Mouse (Mus musculus) midbrain, postnatal 0 days (tissue): ENCODE data around the gene Itpr2. TPM values are rescaled to one million over a fixed set of nuclear protein-coding genes. Genes with fewer than 3 reads are reported as not detected.

ENCODE experiments used
- ATAC-seq: fragments of 200-750 bp; cut with Nextera tagmentation; 2 replicates; pipeline ENCODE4 v1.8.0; 2017; ENCODE audit warnings: moderate number of reproducible peaks, mild to moderate bottlenecking, moderate TSS enrichment, moderate library complexity; ENCODE audit not compliant: low FRiP score
- DNase-seq: peaks from one replicate; pipeline ENCODE4 v3.0.0-alpha.2; 2015; ENCODE audit warnings: low spot score
- H3K27ac ChIP-seq: fragments of 300-500 bp; sonication (generic); 2 replicates; pipeline ENCODE4 v1.5.1; 2014; ENCODE audit warnings: low read depth, mild to moderate bottlenecking, low read length, mixed read lengths
- H3K27me3 ChIP-seq: fragments of 300-500 bp; sonication (generic); 2 replicates; pipeline ENCODE4 v1.6.1; 2014; ENCODE audit warnings: low read length, control low read depth, mixed read lengths; ENCODE audit not compliant: insufficient read depth
- H3K36me3 ChIP-seq: fragments of 300-500 bp; sonication (generic); 2 replicates; pipeline ENCODE4 v1.6.1; 2014; ENCODE audit warnings: low read length, control low read depth, mixed read lengths; ENCODE audit not compliant: insufficient read depth
- H3K4me1 ChIP-seq: fragments of 300-500 bp; sonication (generic); 2 replicates; pipeline ENCODE4 v1.6.1; 2014; ENCODE audit warnings: mild to moderate bottlenecking, control low read depth, antibody characterized with exemption, low read length, mixed read lengths; ENCODE audit not compliant: insufficient read depth
- H3K4me2 ChIP-seq: fragments of 300-500 bp; sonication (generic); 2 replicates; pipeline ENCODE4 v1.6.1; 2014; ENCODE audit warnings: low read depth, mild to moderate bottlenecking, low read length, mixed read lengths; ENCODE audit not compliant: poor library complexity, severe bottlenecking
- H3K4me3 ChIP-seq: fragments of 300-500 bp; sonication (generic); 2 replicates; pipeline ENCODE4 v1.5.1; 2014; ENCODE audit warnings: low read depth, mild to moderate bottlenecking, low read length, moderate library complexity
- H3K9ac ChIP-seq: fragments of 300-500 bp; sonication (generic); replicated peaks from 2 replicates; pipeline ENCODE4 v1.6.1; 2014; ENCODE audit warnings: mild to moderate bottlenecking, low read length, moderate library complexity, mixed read lengths; ENCODE audit not compliant: poor library complexity, severe bottlenecking
- H3K9me3 ChIP-seq: fragments of 300-500 bp; sonication (generic); 2 replicates; pipeline ENCODE4 v1.6.1; 2016; ENCODE audit warnings: low read length, control low read depth
- CTCF ChIP-seq: IDR thresholded peaks from 2 replicates; pipeline ENCODE4 v1.5.1; 2016; ENCODE audit warnings: antibody characterized with exemption, mild to moderate bottlenecking
- whole genome bisulfite sequencing: fragments of 180-500 bp; shearing (Covaris S2); extraction: QIAGEN DNeasy Blood & Tissue Kit; methylation state at CpG from one replicate; pipeline ENCODE4 v1.1.7; 2014; 5-methylcytosine and 5-hydroxymethylcytosine counted together
- polyA plus RNA-seq: library from polyadenylated mRNA; unstranded; fragments of >200 nt; fragmentation: Nextera tagmentation; extraction: Ambion mirVana; gene quantifications from 2 replicates; pipeline ENCODE4 v1.2.1, GENCODE M21; 2015
- total RNA-seq: library from RNA; depleted of rRNA; stranded (reverse); fragments of >200 nt; gene quantifications from 2 replicates; pipeline ENCODE4 v1.2.3, GENCODE M21; 2014

The Itpr2 gene
- total and polyA plus RNA-seq, 2 experiments from 2014 or later: 9.1 to 15.9 TPM

DNA sequence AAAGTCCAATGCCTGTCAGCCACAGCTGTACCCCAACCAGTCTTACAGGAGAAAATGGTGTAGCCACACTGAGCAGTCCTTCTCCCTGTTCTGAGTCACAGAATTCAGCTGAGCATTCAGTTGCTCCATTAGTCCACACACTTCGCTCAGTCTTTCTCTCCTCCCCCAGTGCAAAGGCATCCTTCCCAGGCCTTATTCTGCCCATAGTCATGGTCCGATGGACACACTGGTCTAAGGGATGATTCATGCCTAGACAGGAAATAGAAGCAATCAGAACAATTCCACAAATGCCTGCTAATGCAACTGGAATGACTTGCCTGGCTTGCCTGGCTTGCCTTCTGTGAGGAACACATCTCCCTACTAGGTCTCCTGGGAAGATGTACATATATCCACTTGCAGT is 25.5 kb upstream of the Itpr2 start:
- Histone ChIP-seq H3K9me3 (no peaks in the 10 kb centered on the region), H3K36me3 (no peaks in the 10 kb centered on the region), H3K4me1 (no peaks in the 10 kb centered on the region), H3K4me2 (no peak overlapping the region), H3K27ac (no peak overlapping the region), H3K9ac (no peak overlapping the region), H3K4me3 (no peak overlapping the region), H3K27me3 (no peaks in the 10 kb centered on the region)
- 89% methylated on average over 2 of the region's 2 CpGs for WGBS
- no peak for TF ChIP-seq CTCF
- DNase-seq (no peak), ATAC-seq (no peak)

DNA sequence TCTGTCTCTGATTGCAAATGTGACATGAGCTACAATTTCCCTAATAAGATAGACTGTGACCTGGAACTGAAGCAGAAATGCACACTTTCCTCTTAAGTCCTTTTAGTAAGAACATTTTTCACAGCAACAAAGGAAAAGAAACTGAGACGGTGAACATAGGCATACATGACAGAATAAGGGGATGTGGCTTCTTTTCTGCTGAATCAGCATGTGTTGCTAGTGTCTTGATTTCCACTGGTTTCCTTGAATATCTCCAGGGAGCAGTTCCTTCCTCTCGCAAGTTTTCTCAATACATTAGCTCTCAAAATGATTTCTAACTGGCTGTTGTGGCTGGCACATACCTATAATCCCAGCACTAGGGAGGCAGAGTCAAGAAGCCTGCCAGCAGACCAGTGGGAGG is 23.5 kb upstream of the Itpr2 start:
- Histone ChIP-seq H3K4me3 (no peak overlapping the region), H3K9ac (no peak overlapping the region), H3K27me3 (no peaks in the 10 kb centered on the region), H3K27ac (no peak overlapping the region), H3K9me3 (no peaks in the 10 kb centered on the region), H3K4me2 (no peak overlapping the region), H3K4me1 (no peaks in the 10 kb centered on the region), H3K36me3 (no peaks in the 10 kb centered on the region)
- TF ChIP-seq CTCF: no peak
- WGBS: 80% methylated on average over 2 of the region's 2 CpGs
- ATAC-seq (no peak), DNase-seq (no peak)

DNA sequence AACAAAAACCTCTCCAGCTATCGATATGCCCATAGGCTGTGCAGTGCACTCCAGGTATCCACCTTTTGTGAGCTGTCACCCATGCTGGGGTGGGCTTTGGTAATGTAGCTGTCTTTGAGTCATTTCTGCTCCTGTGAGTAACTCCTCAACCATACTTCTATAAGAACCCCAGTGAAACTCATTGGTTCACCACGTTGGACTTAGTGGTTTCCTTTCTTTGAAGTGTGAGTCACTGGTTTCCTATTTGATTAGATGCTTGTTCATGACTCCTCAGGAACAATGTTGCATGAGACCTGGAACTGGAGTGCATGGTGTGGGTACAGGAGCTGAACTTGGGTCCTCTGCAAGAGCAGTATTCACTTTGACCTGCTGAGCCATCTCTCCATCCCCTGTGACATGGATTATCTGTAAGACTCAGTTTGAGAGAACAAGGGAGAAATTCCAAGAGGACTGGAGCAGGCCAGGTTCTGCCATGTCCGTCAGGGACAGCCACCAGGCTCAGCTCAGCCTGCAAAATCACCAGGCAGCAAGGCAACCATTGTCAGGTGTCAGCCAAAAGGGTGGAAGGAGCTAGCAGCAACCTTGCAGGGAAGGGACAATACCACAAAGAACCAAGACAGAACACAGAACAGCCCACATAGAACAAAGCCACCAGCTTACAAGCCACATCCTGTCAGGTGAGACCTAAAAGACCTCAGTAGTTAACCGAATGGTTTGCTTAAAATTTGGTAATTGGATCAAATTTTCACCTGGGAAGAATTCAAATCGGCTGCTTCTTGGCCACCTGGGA is 19.6 kb upstream of the Itpr2 start:
- no peak overlapping the region for H3K9ac ChIP-seq
- no peak overlapping the region for H3K4me2 ChIP-seq
- H3K4me3 ChIP-seq: no peak overlapping the region
- H3K27ac ChIP-seq: no peak overlapping the region
- ATAC-seq: no peak
- WGBS: 87% methylated on average over 5 of the region's 5 CpGs
- no peaks in the 10 kb centered on the region for H3K27me3 ChIP-seq
- H3K9me3 ChIP-seq: no peaks in the 10 kb centered on the region
- no peak for TF ChIP-seq CTCF
- no peak for DNase-seq
- no peaks in the 10 kb centered on the region for H3K36me3 ChIP-seq
- H3K4me1 ChIP-seq: no peaks in the 10 kb centered on the region

DNA sequence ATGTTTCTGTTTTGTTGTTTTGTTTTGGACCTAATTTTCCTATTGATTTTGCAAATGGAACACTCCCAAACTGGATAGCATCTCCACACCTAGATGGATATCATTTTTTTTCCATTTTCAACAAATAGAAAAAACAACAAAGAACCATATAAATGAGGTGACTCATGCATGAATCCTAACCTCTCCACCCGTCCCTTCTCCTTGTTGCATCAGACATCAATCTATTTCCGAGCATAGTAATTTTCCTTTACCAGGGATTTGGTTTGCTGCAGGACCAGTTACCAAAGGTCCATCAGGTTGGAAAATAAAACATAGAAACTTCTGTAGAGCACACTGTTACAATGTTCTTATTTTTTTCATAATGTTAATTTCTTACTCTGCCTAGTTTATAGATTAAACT is 17.0 kb upstream of the Itpr2 start:
- Histone ChIP-seq H3K9ac (no peak overlapping the region), H3K4me2 (no peak overlapping the region), H3K36me3 (no peaks in the 10 kb centered on the region), H3K4me3 (no peak overlapping the region), H3K9me3 (no peaks in the 10 kb centered on the region), H3K4me1 (no peaks in the 10 kb centered on the region), H3K27me3 (no peaks in the 10 kb centered on the region), H3K27ac (no peak overlapping the region)
- TF ChIP-seq CTCF: no peak
- DNase-seq (no peak), ATAC-seq (no peak)
- 68% methylated on average over 2 of the region's 2 CpGs for WGBS

DNA sequence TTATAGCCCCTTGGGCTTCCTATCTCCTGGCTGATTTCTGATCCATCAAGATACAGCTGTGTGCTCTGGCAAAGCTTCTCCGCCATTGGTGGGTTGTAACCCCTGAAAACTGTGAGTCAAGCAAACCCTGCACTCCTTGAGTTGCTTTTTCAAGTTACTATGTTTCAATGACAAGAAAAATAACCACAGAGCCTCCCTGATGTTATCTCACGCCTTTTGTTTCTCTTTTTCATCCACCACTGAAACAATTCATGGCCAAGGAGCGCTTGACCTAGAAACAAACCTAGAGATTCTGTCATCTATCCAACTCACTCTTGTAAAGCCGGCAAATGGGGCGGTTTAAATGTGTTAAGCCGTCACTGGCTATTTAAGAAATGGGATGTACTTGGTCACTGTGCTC is 13.9 kb upstream of the Itpr2 start:
- WGBS: 83% methylated on average over 6 of the region's 6 CpGs
- Histone ChIP-seq H3K36me3 (no peaks in the 10 kb centered on the region), H3K4me2 (no peak overlapping the region), H3K4me1 (no peaks in the 10 kb centered on the region), H3K9ac (no peak overlapping the region), H3K27me3 (no peaks in the 10 kb centered on the region), H3K27ac (no peak overlapping the region), H3K4me3 (no peak overlapping the region), H3K9me3 (no peaks in the 10 kb centered on the region)
- no peak for TF ChIP-seq CTCF
- no peak for ATAC-seq
- no peak for DNase-seq

DNA sequence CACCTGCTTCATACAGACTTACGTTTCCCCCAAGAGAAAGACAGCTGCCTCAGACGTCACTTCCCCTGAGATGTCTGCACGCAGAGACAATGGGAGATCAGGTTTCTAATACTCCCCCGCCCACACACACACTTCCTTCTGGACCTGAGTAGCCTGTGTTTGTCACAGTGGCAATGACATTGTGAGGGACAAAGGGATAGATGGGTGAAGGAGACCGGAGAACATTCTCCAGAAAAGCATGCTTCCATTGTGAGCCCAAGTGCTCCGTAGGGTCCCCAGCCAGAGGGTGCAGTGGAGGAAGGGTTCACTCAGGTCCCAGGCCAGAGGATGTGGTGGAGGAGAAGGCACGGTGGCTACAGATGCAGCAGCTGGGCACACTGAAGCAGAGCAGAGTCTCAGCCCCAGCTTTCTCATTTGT is 12.5 kb upstream of the Itpr2 start:
- no peaks in the 10 kb centered on the region for H3K9me3 ChIP-seq
- H3K4me2 ChIP-seq: no peak overlapping the region
- no peak overlapping the region for H3K9ac ChIP-seq
- no peaks in the 10 kb centered on the region for H3K36me3 ChIP-seq
- DNase-seq (no peak), ATAC-seq (no peak)
- no peaks in the 10 kb centered on the region for H3K4me1 ChIP-seq
- no peak overlapping the region for H3K27ac ChIP-seq
- no peaks in the 10 kb centered on the region for H3K27me3 ChIP-seq
- WGBS: 55% methylated on average over 7 of the region's 7 CpGs
- TF ChIP-seq CTCF: no peak
- no peak overlapping the region for H3K4me3 ChIP-seq
